In genomic region chr4:149640831-149641230, GRCm38 (mm10) we compare ENCODE assay signal across 20 mouse cellular contexts. TPM values are rescaled to one million over a fixed set of nuclear protein-coding genes. Genes with fewer than 3 reads are reported as not detected.
DNase-seq lines count a peak whose midpoint lies in the region; ATAC-seq and TF ChIP-seq lines count a peak whose summit lies in the region.
"Had no signal": no experiment of that assay in that cellular context is flagged by ENCODE, and none has a peak within 500 bp of the region (broad histone marks: within the 10 kb centered on the region; RNA-seq: fewer than 3 reads in every experiment).

No protein-coding gene starts in this region.

- no peak for TF ChIP-seq CTCF in gastrocnemius, adult 2 months (IDR thresholded peaks at IDR 0.05)
- no peak for TF ChIP-seq CTCF in CH12.LX (conservative IDR thresholded peaks at IDR 0.05 in 1 of 2, IDR thresholded peaks at IDR 0.05 in 1 of 2; ENCODE audit: low read depth in 2 of 2, low read length in 2 of 2)

- DNase-seq in gastrocnemius, adult 2 months, result peak; percentile 6
- DNase-seq in gastrocnemius, postnatal 36 days, result no peak
- no peak for DNase-seq in kidney, postnatal 14 days
- no peak for DNase-seq in CH12.LX (ENCODE audit: extremely low read depth)
- no peak for DNase-seq in testis, postnatal 14 days (ENCODE audit: low spot score)
- no peak for DNase-seq in embryo, embryonic 10.5 days (ENCODE audit: low spot score)
- DNase-seq: adrenal gland, postnatal 14 days; cerebellum, adult 11-12 months; cerebellum, adult 9-10 months; cerebellum, postnatal 25 days; gastrocnemius, postnatal 14 days had no signal

- in situ Hi-C loops in CH12.LX (cut with MboI; ENCODE audit: low pct_ligation_motif_present, low pct_unique_long_range_greater_than_20kb, low sequenced_read_pairs), result no loop called here

- no peak for TF ChIP-seq RAD21 in CH12.LX (IDR thresholded peaks at IDR 0.05; ENCODE audit: low read depth, low read length)

- no peaks in the 10 kb centered on the region for H3K27me3 ChIP-seq in kidney, embryonic 16.5 days (ENCODE audit: insufficient read depth, low read length)
- H3K27me3 ChIP-seq in CH12.LX (replicated peaks), result no peaks in the 10 kb centered on the region
- no peaks in the 10 kb centered on the region for H3K27me3 ChIP-seq in intestine, embryonic 15.5 days (replicated peaks)
- H3K27me3 ChIP-seq: embryonic facial prominence, embryonic 15.5 days; heart, embryonic 12.5 days; hindbrain, embryonic 15.5 days; Patski had no signal

- no peaks in the 10 kb centered on the region for H3K79me2 ChIP-seq in CH12.LX (replicated peaks; ENCODE audit: control insufficient read depth, extremely low read depth, insufficient read depth, poor library complexity, severe bottlenecking)

- peak overlapping the region; percentile 9; the same call in 1 of the 2 replicates for H3K9ac ChIP-seq in kidney, embryonic 16.5 days (replicated peaks; ENCODE audit: low read length)
- H3K9ac ChIP-seq in CH12.LX (ENCODE audit: insufficient read depth, low read depth), result no peak overlapping the region
- no peak overlapping the region for H3K9ac ChIP-seq in intestine, embryonic 15.5 days
- H3K9ac ChIP-seq: embryonic facial prominence, embryonic 15.5 days; heart, embryonic 12.5 days; hindbrain, embryonic 15.5 days had no signal

- intact Hi-C loops in gastrocnemius, adult 2 months (cut with DNase I), result no loop called here
- intact Hi-C loops in gastrocnemius, postnatal 36 days (cut with DNase I), result no loop called here

- no peak overlapping the region for H3K27ac ChIP-seq in gastrocnemius, adult 2 months
- peak overlapping the region; percentile 47; the same call in 1 of the 2 replicates for H3K27ac ChIP-seq in kidney, embryonic 16.5 days (ENCODE audit: low read length)
- H3K27ac ChIP-seq in CH12.LX (ENCODE audit: insufficient read depth, low read depth), result peak overlapping the region; percentile 93
- H3K27ac ChIP-seq in intestine, embryonic 15.5 days, result no peak overlapping the region
- H3K27ac ChIP-seq: embryonic facial prominence, embryonic 15.5 days; hindbrain, embryonic 15.5 days had no signal

- peaks cover 19% of the 10 kb centered on the region for H3K36me3 ChIP-seq in kidney, embryonic 16.5 days (ENCODE audit: insufficient read depth, low read length)
- peaks cover 27 to 73% of the 10 kb centered on the region in 2 experiments for H3K36me3 ChIP-seq in CH12.LX (replicated peaks in 1 of 2; ENCODE audit: control insufficient read depth in 1 of 2, insufficient read depth in 1 of 2, low read length in 1 of 2)
- peaks cover 16% of the 10 kb centered on the region for H3K36me3 ChIP-seq in intestine, embryonic 15.5 days

- no peak for TF ChIP-seq EP300 in CH12.LX (IDR thresholded peaks at IDR 0.05; ENCODE audit: low read length)

- peaks cover 17% of the 10 kb centered on the region for H3K4me1 ChIP-seq in kidney, embryonic 16.5 days (ENCODE audit: insufficient read depth, low read length)
- H3K4me1 ChIP-seq in CH12.LX (ENCODE audit: control insufficient read depth in 1 of 2, insufficient read depth in 2 of 2), result peaks cover 29 to 54% of the 10 kb centered on the region in 2 experiments
- H3K4me1 ChIP-seq in intestine, embryonic 15.5 days (replicated peaks), result no peaks in the 10 kb centered on the region
- H3K4me1 ChIP-seq: heart, embryonic 12.5 days; hindbrain, embryonic 15.5 days had no signal

- peak; percentile 69 for ATAC-seq in kidney, embryonic 16.5 days (ENCODE audit: low FRiP score, low TSS enrichment)
- ATAC-seq in intestine, embryonic 15.5 days, result peak; percentile 29; the same call in 1 of the 2 replicates
- ATAC-seq: activated CD4-positive, CD25-positive, alpha-beta regulatory T cell, adult 4 months; forebrain, embryonic 16.5 days; Patski had no signal

- no peak for TF ChIP-seq POLR2A in CH12.LX (IDR thresholded peaks at IDR 0.05; ENCODE audit: low read depth, low read length)

- 40% methylated on average over 9 of the region's 9 CpGs for WGBS in kidney, embryonic 16.5 days
- 65% methylated on average over 9 of the region's 9 CpGs for WGBS in intestine, embryonic 15.5 days

- H3K9me3 ChIP-seq in kidney, embryonic 16.5 days (ENCODE audit: low read length), result no peaks in the 10 kb centered on the region
- H3K9me3 ChIP-seq in CH12.LX (replicated peaks; ENCODE audit: low read length), result no peaks in the 10 kb centered on the region
- H3K9me3 ChIP-seq in intestine, embryonic 15.5 days, result no peaks in the 10 kb centered on the region
- H3K9me3 ChIP-seq: embryonic facial prominence, embryonic 15.5 days; heart, embryonic 12.5 days; hindbrain, embryonic 15.5 days had no signal

- dilution Hi-C loops in CH12.LX (cut with MboI; ENCODE audit: extremely low pct_ligation_motif_present, extremely low pct_unique_long_range_greater_than_20kb, low sequenced_read_pairs), result no loop called here

- no peak overlapping the region for H3K4me3 ChIP-seq in gastrocnemius, adult 2 months
- no peak overlapping the region for H3K4me3 ChIP-seq in kidney, embryonic 16.5 days (ENCODE audit: low read length)
- peak overlapping the region in 1 of 3 experiments; percentile 6 for H3K4me3 ChIP-seq in CH12.LX (replicated peaks in 1 of 3; ENCODE audit: low read depth in 2 of 3, low read length in 2 of 3, poor library complexity in 1 of 3)
- no peak overlapping the region for H3K4me3 ChIP-seq in intestine, embryonic 15.5 days (replicated peaks)
- H3K4me3 ChIP-seq: embryonic facial prominence, embryonic 15.5 days; erythroblast, embryonic 14.5 days; heart, embryonic 12.5 days; hindbrain, embryonic 15.5 days had no signal

- no peak overlapping the region for H3K4me2 ChIP-seq in kidney, embryonic 16.5 days (replicated peaks; ENCODE audit: low read depth, low read length)
- H3K4me2 ChIP-seq in CH12.LX (ENCODE audit: insufficient read depth, low read depth, poor library complexity, severe bottlenecking), result 0 out of 2 replicates have a peak overlapping the region, but pooled peaks have one; percentile 63
- H3K4me2 ChIP-seq in intestine, embryonic 15.5 days (replicated peaks), result no peak overlapping the region
- H3K4me2 ChIP-seq: embryonic facial prominence, embryonic 15.5 days; heart, embryonic 12.5 days; hindbrain, embryonic 15.5 days had no signal

TF ChIP-seq in CH12.LX, 34 proteins besides CTCF, POLR2A, EP300 and RAD21:
- TF ChIP-seq BHLHE40 (IDR thresholded peaks at IDR 0.05; ENCODE audit: low read depth, low read length), result peak; percentile 43; the same call in 1 of the 2 replicates
- TF ChIP-seq JUN (IDR thresholded peaks at IDR 0.05; ENCODE audit: insufficient read depth, low read depth, low read length), result no peak
TF ChIP-seq in CH12.LX: peak in this region for 1.

RNA-seq across cellular contexts. Expression of gene Clstn1, which starts 54.6 kb away (rescaled TPM):
- total RNA-seq in gastrocnemius, adult 2 months (2021), result 10 to 100 TPM; 24.0 to 38.2 TPM
- total RNA-seq in gastrocnemius, postnatal 36 days (2021), result 10 to 100 TPM; 23.6 to 28.3 TPM
- polyA plus RNA-seq in kidney, embryonic 16.5 days (2015; fragmentation: Nextera tagmentation; extraction: Ambion mirVana), result 13.3 and 14.1 TPM in 2 replicates
- total RNA-seq in CH12.LX (2012; rRNA removed) (51.4 and 53.1 TPM in 2 replicates), CH12.LX (2014; rRNA removed) (26.4 and 27.7 TPM in 2 replicates)
- 35.2 and 36.9 TPM in 2 replicates for polyA plus RNA-seq in CH12.LX (2012; ENCODE audit: insufficient read length, low read depth)
- 40.9 and 42.4 TPM in 2 replicates for polyA plus RNA-seq in intestine, embryonic 15.5 days (2015; fragmentation: Nextera tagmentation; extraction: Ambion mirVana)

Comparison
In these comparisons a context has a peak if more than half of its experiments do, and no peak if none do; other contexts are left out.
1. H3K27ac ChIP-seq: peak in kidney, embryonic 16.5 days (single experiment) and CH12.LX (single experiment); none in gastrocnemius, adult 2 months (single experiment) and intestine, embryonic 15.5 days (single experiment).